Mouse (Mus musculus) intestine, postnatal 0 days (tissue): Measurements from ENCODE around the gene Ralgps1. TPM values are rescaled to one million over a fixed set of nuclear protein-coding genes. Genes with fewer than 3 reads are reported as not detected.

Experiments used
- ATAC-seq: fragments of 200-750 bp; cut with Nextera tagmentation; 2 replicates; pipeline ENCODE4 v1.8.0; 2017; ENCODE audit warnings: mild to moderate bottlenecking, moderate TSS enrichment, moderate library complexity
- H3K27ac ChIP-seq: fragments of 300-500 bp; sonication (generic); 2 replicates; pipeline ENCODE4 v1.5.1; 2014; ENCODE audit warnings: mild to moderate bottlenecking, low read depth, low read length, moderate library complexity
- H3K27me3 ChIP-seq: fragments of 300-500 bp; sonication (generic); replicated peaks from 2 replicates; pipeline ENCODE4 v1.6.1; 2014; ENCODE audit warnings: low read length, mixed read lengths; ENCODE audit not compliant: control insufficient read depth, insufficient read depth
- H3K36me3 ChIP-seq: fragments of 300-500 bp; sonication (generic); 2 replicates; pipeline ENCODE4 v1.6.1; 2014; ENCODE audit warnings: mild to moderate bottlenecking, moderate library complexity; ENCODE audit not compliant: control insufficient read depth, insufficient read depth
- H3K4me1 ChIP-seq: fragments of 300-500 bp; sonication (generic); replicated peaks from 2 replicates; pipeline ENCODE4 v1.6.1; 2014; ENCODE audit warnings: antibody characterized with exemption, low read length, mixed read lengths; ENCODE audit not compliant: control insufficient read depth, insufficient read depth
- H3K4me2 ChIP-seq: fragments of 300-500 bp; sonication (generic); replicated peaks from 2 replicates; pipeline ENCODE4 v1.6.1; 2014; ENCODE audit warnings: low read depth, mild to moderate bottlenecking, moderate library complexity
- H3K4me3 ChIP-seq: fragments of 300-500 bp; sonication (generic); 2 replicates; pipeline ENCODE4 v1.5.1; 2014; ENCODE audit warnings: low read depth, low read length
- H3K9ac ChIP-seq: fragments of 300-500 bp; sonication (generic); 2 replicates; pipeline ENCODE4 v1.6.1; 2014; ENCODE audit warnings: mild to moderate bottlenecking, low read depth, low read length
- H3K9me3 ChIP-seq: fragments of 300-500 bp; sonication (generic); 2 replicates; pipeline ENCODE4 v1.6.1; 2016; ENCODE audit warnings: mixed run types; ENCODE audit not compliant: control insufficient read depth
- CTCF ChIP-seq: sonication (generic); IDR thresholded peaks from 2 replicates; pipeline ENCODE4 v1.5.1; 2016; ENCODE audit warnings: low read depth, mild to moderate bottlenecking, control low read depth, antibody characterized with exemption, moderate library complexity
- WGBS: fragments of 180-500 bp; shearing (Covaris S2); extraction: QIAGEN DNeasy Blood & Tissue Kit; methylation state at CpG from one replicate; pipeline ENCODE4 v1.1.7; 2014; 5-methylcytosine and 5-hydroxymethylcytosine counted together
- polyA plus RNA-seq: library from polyadenylated mRNA; unstranded; fragments of >200 nt; fragmentation: Nextera tagmentation; extraction: Ambion mirVana; gene quantifications from 2 replicates; pipeline ENCODE4 v1.2.1, GENCODE M21; 2015

Ralgps1 gene
- polyA plus RNA-seq, 1 experiment from 2014 or later = 4.0 TPM

DNA sequence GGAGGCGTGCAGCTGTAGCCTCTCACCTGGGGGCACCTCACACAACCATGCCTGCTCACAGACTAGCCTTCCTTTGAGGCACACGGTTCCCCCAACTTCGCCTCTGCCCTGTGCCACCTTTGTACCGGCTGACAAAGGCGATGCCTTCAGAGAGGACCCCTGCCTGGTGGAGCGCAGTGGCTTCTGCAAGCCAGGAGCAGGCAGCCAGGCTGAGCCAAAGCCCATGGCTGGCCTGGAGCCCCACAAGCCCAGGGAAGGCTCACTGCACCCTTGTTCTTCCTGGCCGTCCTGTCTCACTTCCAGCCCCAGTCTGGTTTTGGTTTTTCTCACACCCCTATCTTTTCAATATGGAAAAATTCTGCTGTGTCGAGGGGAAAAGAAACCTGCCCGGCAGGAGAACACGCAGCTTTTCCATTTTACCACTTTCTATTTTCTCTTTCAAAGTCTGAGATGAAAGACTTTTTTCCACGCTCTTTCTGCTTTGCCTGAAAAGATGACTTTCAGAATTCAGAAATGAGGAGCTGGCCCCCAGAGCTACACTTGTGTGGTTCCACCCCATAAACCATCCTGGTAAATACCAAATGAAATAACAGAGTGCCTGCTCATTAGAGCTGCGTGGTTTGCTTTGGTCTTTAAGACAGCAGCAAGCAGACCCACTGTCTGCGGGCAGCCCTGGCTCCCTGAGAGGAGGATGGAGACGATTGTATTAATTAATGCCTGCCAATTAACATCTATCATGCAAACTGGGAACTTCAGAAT is 191.9 kb downstream of the Ralgps1 start:
- Histone ChIP-seq H3K27ac (no peak overlapping the region), H3K4me3 (no peak overlapping the region), H3K36me3 (no peaks in the 10 kb centered on the region), H3K27me3 (no peaks in the 10 kb centered on the region), H3K9me3 (no peaks in the 10 kb centered on the region), H3K9ac (no peak overlapping the region), H3K4me2 (no peak overlapping the region), H3K4me1 (0 out of 2 replicates have a peak, but pooled peaks cover 7% of the 10 kb centered on the region)
- WGBS = 78% methylated on average over 14 of the region's 14 CpGs
- ATAC-seq = no peak
- no peak for TF ChIP-seq CTCF

DNA sequence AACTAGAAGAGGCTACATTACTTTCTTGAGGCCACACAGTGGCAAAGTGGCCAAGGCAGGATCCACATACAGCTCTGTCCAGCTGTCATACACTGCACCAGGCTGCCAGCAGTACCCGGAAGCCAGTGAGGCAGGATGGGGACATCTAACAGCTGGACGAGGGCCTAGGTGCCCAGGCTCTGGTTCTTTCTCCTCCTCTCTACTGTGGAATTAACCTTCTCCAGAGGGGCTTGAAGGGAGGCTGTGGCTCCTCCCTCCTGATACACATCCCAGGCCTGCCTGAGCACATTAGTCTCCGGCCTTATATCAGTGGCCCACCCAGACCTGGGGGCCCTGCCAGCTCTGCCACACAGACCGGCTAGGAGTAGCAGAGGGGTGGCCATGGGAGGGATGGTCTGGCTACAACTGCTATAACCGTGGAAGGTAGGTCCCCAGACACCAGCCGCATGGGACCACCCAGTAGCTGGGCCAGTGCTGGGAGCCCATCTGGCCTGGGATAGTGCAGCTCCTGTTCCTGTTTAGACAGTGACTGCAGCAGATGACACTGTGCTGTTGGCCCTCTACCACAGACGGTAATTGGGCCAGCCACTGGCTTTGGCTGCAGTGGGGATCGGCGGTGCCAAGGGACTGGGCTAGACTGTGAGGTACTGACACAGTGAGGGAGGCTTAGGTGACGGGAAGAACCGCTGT is 192.9 kb downstream of the Ralgps1 start:
- H3K9me3 ChIP-seq = no peaks in the 10 kb centered on the region
- no peaks in the 10 kb centered on the region for H3K27me3 ChIP-seq
- 53% methylated on average over 11 of the region's 11 CpGs for WGBS
- no peak overlapping the region for H3K4me3 ChIP-seq
- peak overlapping the region; percentile 40 for H3K4me2 ChIP-seq
- H3K9ac ChIP-seq = no peak overlapping the region
- ATAC-seq = 0 out of 2 replicates have a peak, but pooled peaks have one; percentile 7
- H3K36me3 ChIP-seq = no peaks in the 10 kb centered on the region
- 0 out of 2 replicates have a peak, but pooled peaks cover 7% of the 10 kb centered on the region for H3K4me1 ChIP-seq
- peak overlapping the region; percentile 3; the same call in 1 of the 2 replicates for H3K27ac ChIP-seq
- TF ChIP-seq CTCF = no peak

DNA sequence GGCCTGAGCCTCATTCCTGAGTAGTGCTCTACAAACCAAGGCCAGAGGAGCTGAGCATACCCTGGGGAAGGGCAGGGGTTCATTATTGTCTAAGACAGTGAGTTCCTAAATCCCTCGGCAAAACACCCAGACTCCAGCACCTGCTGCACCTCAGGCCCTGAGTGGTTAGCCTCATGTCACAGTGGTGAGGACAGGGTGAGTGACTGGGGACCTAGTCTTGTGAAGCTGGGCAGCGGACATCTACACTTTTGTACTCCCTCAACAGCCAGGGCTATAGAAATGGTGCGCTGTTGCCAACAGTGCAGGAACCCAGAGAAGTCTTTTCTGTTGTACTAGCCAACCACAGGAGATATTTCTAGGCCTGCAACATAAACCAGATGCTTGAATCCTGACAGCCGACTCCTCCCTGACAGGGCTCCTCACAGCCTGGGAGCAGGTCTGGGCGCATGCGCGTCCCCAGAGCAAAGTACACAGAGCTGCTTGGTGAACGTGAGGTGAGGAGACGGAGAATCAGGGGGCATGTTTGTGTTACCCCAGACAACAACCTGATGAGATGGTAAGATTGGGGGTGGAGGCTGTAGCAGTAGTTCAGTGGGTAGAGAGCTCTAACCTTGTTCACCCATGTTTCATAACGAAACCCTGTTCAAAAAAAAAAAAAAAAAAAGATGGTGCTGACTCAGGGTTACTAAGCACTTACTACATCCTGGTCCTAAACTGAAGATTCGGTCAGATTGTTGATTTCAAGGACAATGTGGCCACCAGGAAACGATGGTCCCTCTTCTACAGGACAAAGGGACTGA is 193.6 kb downstream of the Ralgps1 start:
- TF ChIP-seq CTCF = no peak
- Histone ChIP-seq H3K4me3 (no peak overlapping the region), H3K4me1 (0 out of 2 replicates have a peak, but pooled peaks cover 7% of the 10 kb centered on the region), H3K4me2 (peak overlapping the region; percentile 40), H3K36me3 (peaks cover 2% of the 10 kb centered on the region; the same call in 1 of the 2 replicates), H3K9me3 (no peaks in the 10 kb centered on the region), H3K9ac (no peak overlapping the region), H3K27ac (peak overlapping the region; percentile 70), H3K27me3 (no peaks in the 10 kb centered on the region)
- ATAC-seq = peak; percentile 70
- 33% methylated on average over 12 of the region's 12 CpGs for WGBS

DNA sequence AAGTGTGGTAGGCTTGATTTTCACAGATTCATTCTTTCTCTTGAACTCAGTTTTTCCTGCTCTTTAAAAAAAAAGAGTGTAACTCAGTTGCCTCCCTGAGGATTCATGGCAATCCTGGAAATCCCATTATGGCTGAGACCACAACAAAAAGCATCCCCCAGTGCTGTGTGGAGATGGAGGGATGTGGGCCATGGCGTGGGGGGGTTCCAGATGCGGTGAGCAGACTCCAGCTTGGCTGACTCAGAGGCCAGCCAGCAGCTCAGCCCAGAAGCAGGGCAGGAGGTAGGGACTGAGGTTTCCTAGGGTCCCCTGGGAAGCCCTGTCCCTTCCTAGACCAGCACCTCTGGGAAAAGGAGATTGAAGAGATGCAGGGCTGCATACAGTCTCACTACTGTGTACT is 194.4 kb downstream of the Ralgps1 start:
- Histone ChIP-seq H3K36me3 (peaks cover 9% of the 10 kb centered on the region; the same call in 1 of the 2 replicates), H3K9me3 (no peaks in the 10 kb centered on the region), H3K27ac (peak overlapping the region; percentile 70; the same call in 1 of the 2 replicates), H3K4me2 (no peak overlapping the region), H3K9ac (no peak overlapping the region), H3K4me3 (no peak overlapping the region), H3K27me3 (no peaks in the 10 kb centered on the region), H3K4me1 (0 out of 2 replicates have a peak, but pooled peaks cover 7% of the 10 kb centered on the region)
- TF ChIP-seq CTCF = no peak
- no peak for ATAC-seq
- WGBS = 60% methylated on average over 2 of the region's 2 CpGs

DNA sequence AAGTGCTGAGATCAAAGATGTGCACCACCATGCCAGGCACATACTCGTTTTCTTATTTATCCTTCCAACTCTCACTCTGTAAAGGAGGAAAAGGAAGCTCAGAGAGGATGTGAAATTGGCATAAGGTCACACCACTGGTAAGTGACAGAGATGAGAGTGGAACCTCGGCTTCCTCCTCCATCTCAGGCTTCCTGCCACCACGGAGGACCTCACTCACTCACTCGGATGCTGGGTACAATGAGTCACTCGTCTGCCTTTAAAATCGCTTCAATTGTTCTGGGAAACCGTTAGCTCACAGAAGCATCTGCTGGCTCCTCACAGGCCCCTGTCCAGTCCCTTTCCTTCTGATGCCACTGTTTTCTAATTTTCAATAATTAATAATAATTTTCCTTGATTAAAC is 194.8 kb downstream of the Ralgps1 start:
- Histone ChIP-seq H3K9ac (no peak overlapping the region), H3K36me3 (peaks cover 10% of the 10 kb centered on the region; the same call in 1 of the 2 replicates), H3K27ac (no peak overlapping the region), H3K4me2 (no peak overlapping the region), H3K9me3 (no peaks in the 10 kb centered on the region), H3K4me3 (no peak overlapping the region), H3K4me1 (0 out of 2 replicates have a peak, but pooled peaks cover 7% of the 10 kb centered on the region), H3K27me3 (no peaks in the 10 kb centered on the region)
- no peak for TF ChIP-seq CTCF
- 69% methylated on average over 7 of the region's 7 CpGs for WGBS
- no peak for ATAC-seq

DNA sequence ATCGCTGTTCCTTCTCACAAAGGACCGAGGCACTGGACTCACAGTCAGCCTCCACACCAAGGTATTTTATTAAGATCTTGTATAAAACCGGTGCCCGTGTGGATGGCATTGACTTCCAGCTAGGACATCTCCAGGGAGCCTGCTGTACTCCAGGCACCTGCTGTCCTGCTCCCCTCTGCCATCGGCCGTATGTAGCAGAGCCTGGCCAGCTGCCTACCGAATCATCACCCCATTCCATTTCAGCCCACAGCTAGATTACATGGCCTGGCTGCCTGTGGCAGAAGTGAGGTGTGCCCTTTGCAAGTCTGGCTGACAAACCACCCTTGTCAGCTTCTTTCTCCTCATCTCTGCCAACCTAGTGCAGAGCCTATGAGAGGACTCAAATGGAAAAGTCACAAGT is 197.6 kb downstream of the Ralgps1 start:
- H3K4me2 ChIP-seq = no peak overlapping the region
- no peak for TF ChIP-seq CTCF
- ATAC-seq = no peak
- no peak overlapping the region for H3K27ac ChIP-seq
- no peak overlapping the region for H3K4me3 ChIP-seq
- 94% methylated on average over 7 of the region's 7 CpGs for WGBS
- H3K36me3 ChIP-seq = peaks cover 10% of the 10 kb centered on the region; the same call in 1 of the 2 replicates
- H3K27me3 ChIP-seq = no peaks in the 10 kb centered on the region
- H3K9ac ChIP-seq = no peak overlapping the region
- 0 out of 2 replicates have a peak, but pooled peaks cover 7% of the 10 kb centered on the region for H3K4me1 ChIP-seq
- no peaks in the 10 kb centered on the region for H3K9me3 ChIP-seq
